26 mouse cellular contexts compared by ENCODE assay signal in genomic region chr1:89668635-89669034, GRCm38 (mm10).
DNase-seq lines count a peak whose midpoint lies in the region; ATAC-seq lines count a peak whose summit lies in the region.
"Had no signal": no experiment of that assay in that cellular context is flagged by ENCODE, and none has a peak within 500 bp of the region (broad histone marks: within the 10 kb centered on the region; RNA-seq: fewer than 3 reads in every experiment).

No protein-coding gene starts in this region.

- no peak overlapping the region for H3K27ac ChIP-seq in forebrain, embryonic 16.5 days (ENCODE audit: low read length)
- H3K27ac ChIP-seq in forebrain, embryonic 15.5 days (replicated peaks) = no peak overlapping the region
- H3K27ac ChIP-seq in hindbrain, embryonic 16.5 days (ENCODE audit: low read depth, low read length) = no peak overlapping the region
- H3K27ac ChIP-seq: embryonic facial prominence, embryonic 13.5 days; heart, embryonic 13.5 days; hindbrain, embryonic 14.5 days; kidney, embryonic 15.5 days; layer of hippocampus, adult 2 months had no signal

- peak; percentile 28; the same call in 1 of the 2 replicates for ATAC-seq in forebrain, embryonic 16.5 days
- ATAC-seq in forebrain, embryonic 15.5 days (replicated peaks) = no peak
- ATAC-seq in hindbrain, embryonic 16.5 days = no peak
- ATAC-seq: intestine, embryonic 16.5 days had no signal

- peaks cover 31% of the 10 kb centered on the region for H3K4me1 ChIP-seq in forebrain, embryonic 16.5 days (replicated peaks; ENCODE audit: control insufficient read depth, insufficient read depth, low read length)
- peaks cover 37% of the 10 kb centered on the region for H3K4me1 ChIP-seq in forebrain, embryonic 15.5 days
- H3K4me1 ChIP-seq in hindbrain, embryonic 16.5 days (ENCODE audit: control insufficient read depth, insufficient read depth, low read depth, low read length) = no peaks in the 10 kb centered on the region
- H3K4me1 ChIP-seq: embryonic facial prominence, embryonic 13.5 days; heart, embryonic 13.5 days; kidney, embryonic 15.5 days had no signal

- H3K9ac ChIP-seq in forebrain, embryonic 16.5 days (replicated peaks; ENCODE audit: low read depth, low read length) = no peak overlapping the region
- H3K9ac ChIP-seq in forebrain, embryonic 15.5 days (replicated peaks) = no peak overlapping the region
- no peak overlapping the region for H3K9ac ChIP-seq in hindbrain, embryonic 16.5 days (ENCODE audit: low read depth, low read length)
- H3K9ac ChIP-seq: embryonic facial prominence, embryonic 13.5 days; heart, embryonic 13.5 days; hindbrain, embryonic 14.5 days; kidney, embryonic 15.5 days had no signal

- 52% methylated on average over 9 of the region's 9 CpGs for WGBS in forebrain, embryonic 16.5 days
- WGBS in forebrain, embryonic 15.5 days = 55% methylated on average over 9 of the region's 9 CpGs
- WGBS in hindbrain, embryonic 16.5 days = 58% methylated on average over 9 of the region's 9 CpGs

- H3K4me2 ChIP-seq in forebrain, embryonic 16.5 days (ENCODE audit: low read length) = no peak overlapping the region
- no peak overlapping the region for H3K4me2 ChIP-seq in forebrain, embryonic 15.5 days (replicated peaks)
- no peak overlapping the region for H3K4me2 ChIP-seq in hindbrain, embryonic 16.5 days (ENCODE audit: low read length)
- H3K4me2 ChIP-seq: embryonic facial prominence, embryonic 13.5 days; heart, embryonic 13.5 days; hindbrain, embryonic 14.5 days; kidney, embryonic 15.5 days had no signal

- no peaks in the 10 kb centered on the region for H3K9me3 ChIP-seq in forebrain, embryonic 16.5 days (ENCODE audit: control insufficient read depth, low read length)
- H3K9me3 ChIP-seq in forebrain, embryonic 15.5 days = no peaks in the 10 kb centered on the region
- H3K9me3 ChIP-seq in hindbrain, embryonic 16.5 days (ENCODE audit: control insufficient read depth, low read length) = no peaks in the 10 kb centered on the region
- H3K9me3 ChIP-seq: embryonic facial prominence, embryonic 13.5 days; heart, embryonic 13.5 days; kidney, embryonic 15.5 days had no signal

- peak; percentile 40 for DNase-seq in left cerebral cortex, postnatal 4 days
- DNase-seq in left cerebral cortex, adult 8-10 months (ENCODE audit: low spot score in 2 of 2) = no peak
- DNase-seq in cerebellum, adult 8-10 months = peak; percentile 67
- DNase-seq in layer of hippocampus, postnatal 36 days = peak; percentile 34 to 44
- DNase-seq in thymus, postnatal 25 days = no peak
- DNase-seq: adrenal gland, postnatal 25 days; gastrocnemius, postnatal 14 days; heart, adult 18-20 months; heart, postnatal 36 days; liver; lung, adult 18-20 months; lung, postnatal 14 days; midbrain, embryonic 14.5 days; right cerebral cortex, postnatal 14 days; spleen, adult 18-20 months; thymus, adult 18-20 months had no signal

- H3K27me3 ChIP-seq in forebrain, embryonic 16.5 days (replicated peaks; ENCODE audit: control insufficient read depth, insufficient read depth, low read length) = peaks cover 42% of the 10 kb centered on the region
- peaks cover 77% of the 10 kb centered on the region for H3K27me3 ChIP-seq in forebrain, embryonic 15.5 days
- H3K27me3 ChIP-seq in hindbrain, embryonic 16.5 days (replicated peaks; ENCODE audit: control insufficient read depth, insufficient read depth, low read length) = no peaks in the 10 kb centered on the region
- H3K27me3 ChIP-seq: CH12.LX; embryonic facial prominence, embryonic 13.5 days; heart, embryonic 13.5 days; kidney, embryonic 15.5 days had no signal

- no peak overlapping the region for H3K4me3 ChIP-seq in forebrain, embryonic 16.5 days (replicated peaks; ENCODE audit: low read length)
- no peak overlapping the region for H3K4me3 ChIP-seq in forebrain, embryonic 15.5 days
- H3K4me3 ChIP-seq in hindbrain, embryonic 16.5 days (ENCODE audit: low read length) = no peak overlapping the region
- H3K4me3 ChIP-seq: embryonic facial prominence, embryonic 13.5 days; heart, embryonic 13.5 days; kidney, embryonic 15.5 days; layer of hippocampus, adult 2 months had no signal

- intact Hi-C loops in left cerebral cortex, postnatal 4 days (cut with DNase I) = loop anchor here (5.0 to 10.0 kb wide), 2 partner anchors 176 to 274 kb away; no protein-coding TSS in a partner anchor

- peaks cover 15% of the 10 kb centered on the region for H3K36me3 ChIP-seq in forebrain, embryonic 16.5 days (ENCODE audit: control insufficient read depth, insufficient read depth)
- H3K36me3 ChIP-seq in forebrain, embryonic 15.5 days = peaks cover 22% of the 10 kb centered on the region
- H3K36me3 ChIP-seq in hindbrain, embryonic 16.5 days (ENCODE audit: control insufficient read depth, insufficient read depth, low read length) = peaks cover 26% of the 10 kb centered on the region

Comparison
In these comparisons a context has a peak if more than half of its experiments do, and no peak if none do; other contexts are left out.
1. DNase-seq: peak in left cerebral cortex, postnatal 4 days (single experiment), cerebellum, adult 8-10 months (single experiment) and layer of hippocampus, postnatal 36 days (2 of 2); none in left cerebral cortex, adult 8-10 months (0 of 2) and thymus, postnatal 25 days (single experiment).